Mouse (Mus musculus) spleen, adult 2 months (tissue): ENCODE results near the gene Pik3cb.

Source experiments
- CTCF ChIP-seq: fragments of 200-500 bp; IDR thresholded peaks from 2 replicates; pipeline ENCODE4 v1.5.1; 2011; ENCODE audit warnings: mild to moderate bottlenecking, inconsistent platforms; ENCODE audit not compliant: insufficient read depth, insufficient read length, insufficient replicate concordance; ENCODE audit errors: extremely low read depth
- POLR2A ChIP-seq: fragments of 200-500 bp; IDR thresholded peaks from 2 replicates; pipeline ENCODE4 v1.6.1; 2011; ENCODE audit warnings: low read depth, low read length, inconsistent platforms

GRCm38 (mm10) chr9:99112409-99112808 lies 28.0 kb downstream of the Pik3cb start:
- no peak for TF ChIP-seq CTCF
- TF ChIP-seq POLR2A = no peak
